Mouse (Mus musculus) G1E (cell line): ENCODE results near the gene Prrt2. TPM values are rescaled to one million over a fixed set of nuclear protein-coding genes. Genes with fewer than 3 reads are reported as not detected.

Experiments used
- ATAC-seq: 2 replicates; pipeline ENCODE4 v1.8.0; 2016; ENCODE audit warnings: mild to moderate bottlenecking; ENCODE audit not compliant: insufficient number of reproducible peaks, poor library complexity, low FRiP score, severe bottlenecking; ENCODE audit errors: extremely low read depth
- DNase-seq: peaks from one replicate; pipeline ENCODE4 v3.0.0; 2012; ENCODE audit warnings: low spot score
- H3K27me3 ChIP-seq: 2 replicates; pipeline ENCODE4 v1.6.1; 2012; ENCODE audit warnings: mild to moderate bottlenecking, low read length, inconsistent platforms; ENCODE audit not compliant: insufficient read depth
- H3K36me3 ChIP-seq: replicated peaks from 2 replicates; pipeline ENCODE3; 2012; ENCODE audit warnings: mild to moderate bottlenecking, inconsistent platforms
- H3K4me1 ChIP-seq: 2 replicates; pipeline ENCODE4 v1.6.1; 2012; ENCODE audit warnings: low read depth, low read length, inconsistent platforms, mixed read lengths; ENCODE audit not compliant: insufficient read depth
- H3K4me3 ChIP-seq: 2 replicates; pipeline ENCODE4 v1.5.1; 2012; ENCODE audit warnings: low read depth, mild to moderate bottlenecking, inconsistent platforms, low read length, moderate library complexity, mixed read lengths
- H3K9me3 ChIP-seq: replicated peaks from 2 replicates; pipeline ENCODE4 v1.6.1; 2012; ENCODE audit warnings: inconsistent platforms
- CTCF ChIP-seq: IDR thresholded peaks from 2 replicates; pipeline ENCODE4 v1.5.1; 2012; ENCODE audit warnings: low read depth, low read length, inconsistent platforms, mixed read lengths
- GATA1 ChIP-seq: IDR thresholded peaks from 2 replicates; pipeline ENCODE4 v1.6.1; 2012; ENCODE audit warnings: borderline replicate concordance, low read length, inconsistent platforms, mixed read lengths
- GATA2 ChIP-seq: IDR thresholded peaks from 2 replicates; pipeline ENCODE4 v1.6.1; 2012; ENCODE audit warnings: low read depth, low read length, inconsistent platforms, borderline replicate concordance
- POLR2AphosphoS5 ChIP-seq: IDR thresholded peaks from 2 replicates; pipeline ENCODE4 v1.6.1; 2012; ENCODE audit warnings: low read depth, low read length, inconsistent platforms; ENCODE audit not compliant: insufficient replicate concordance
- TAL1 ChIP-seq: conservative IDR thresholded peaks from 2 replicates; pipeline ENCODE4 v1.6.1; 2012; ENCODE audit warnings: low read depth, low read length, inconsistent platforms, mixed read lengths
- polyA plus RNA-seq: library from polyadenylated mRNA; stranded (reverse); fragments of >175 nt; gene quantifications from 2 replicates; pipeline ENCODE4 v1.2.3, GENCODE M21; 2012
- total RNA-seq, 2 experiments: library from RNA; stranded (forward) in 1 of 2; stranded (reverse) in 1 of 2; fragments of 200-1000 nt in 1 of 2; fragments of >200 nt in 1 of 2; fragmentation: Nextera tagmentation in 1 of 2; gene quantifications; 2 replicates each; pipeline ENCODE4 v1.2.3; 2014 to 2017

Prrt2 gene
- total and polyA plus RNA-seq, 3 experiments = 2.0 to 6.4 TPM; not detected in 1

- Histone ChIP-seq H3K9me3 (no peaks in the 10 kb centered on the region), H3K4me3 (no peak overlapping the region), H3K27me3 (no peaks in the 10 kb centered on the region), H3K36me3 (peaks cover 31% of the 10 kb centered on the region), H3K4me1 (peaks cover 35% of the 10 kb centered on the region)
- TF ChIP-seq GATA1 (no peak), CTCF (no peak), POLR2AphosphoS5 (no peak), TAL1 (no peak), GATA2 (no peak)
- DNase-seq = no peak
- no peak for ATAC-seq
These were observed 16.7 kb downstream of the Prrt2 start for GRCm38 (mm10) chr7:127004122-127004875.

- DNase-seq (no peak), ATAC-seq (no peak)
- Histone ChIP-seq H3K4me3 (no peak overlapping the region), H3K36me3 (peaks cover 30% of the 10 kb centered on the region), H3K4me1 (peaks cover 29% of the 10 kb centered on the region), H3K9me3 (no peaks in the 10 kb centered on the region), H3K27me3 (no peaks in the 10 kb centered on the region)
- TF ChIP-seq TAL1 (no peak), GATA1 (no peak), CTCF (no peak), GATA2 (no peak), POLR2AphosphoS5 (no peak)
These were observed 17.4 kb downstream of the Prrt2 start for GRCm38 (mm10) chr7:127003620-127004019.

GRCm38 (mm10) chr7:126999568-126999967 is 21.4 kb downstream of the Prrt2 start:
- TF ChIP-seq POLR2AphosphoS5 (no peak), GATA1 (no peak), CTCF (no peak), TAL1 (no peak), GATA2 (no peak)
- Histone ChIP-seq H3K4me3 (no peak overlapping the region), H3K4me1 (peaks cover 7% of the 10 kb centered on the region)

GRCm38 (mm10) chr7:126996449-126996848 is 24.6 kb downstream of the Prrt2 start:
- H3K4me1 ChIP-seq = peaks cover 3% of the 10 kb centered on the region; the same call in 1 of the 2 replicates
- peaks cover 61% of the 10 kb centered on the region for H3K36me3 ChIP-seq
- no peak for TF ChIP-seq POLR2AphosphoS5
- TF ChIP-seq CTCF = no peak
- DNase-seq (no peak), ATAC-seq (no peak)
- peaks cover 4% of the 10 kb centered on the region for H3K9me3 ChIP-seq
- H3K27me3 ChIP-seq = no peaks in the 10 kb centered on the region; the same call in 1 of the 2 replicates
- H3K4me3 ChIP-seq = no peak overlapping the region

More at GRCm38 (mm10) chr7:126999568-126999967, 21.4 kb downstream of the Prrt2 start:
- Histone ChIP-seq H3K36me3 (peaks cover 53% of the 10 kb centered on the region), H3K27me3 (no peaks in the 10 kb centered on the region), H3K9me3 (peaks cover 4% of the 10 kb centered on the region)
- DNase-seq (no peak), ATAC-seq (no peak)

GRCm38 (mm10) chr7:126988816-126989215 is 32.2 kb downstream of the Prrt2 start:
- Histone ChIP-seq H3K4me3 (no peak overlapping the region), H3K4me1 (no peaks in the 10 kb centered on the region), H3K27me3 (no peaks in the 10 kb centered on the region; the same call in 1 of the 2 replicates), H3K36me3 (peaks cover 45% of the 10 kb centered on the region), H3K9me3 (no peaks in the 10 kb centered on the region)
- ATAC-seq (no peak), DNase-seq (no peak)
- TF ChIP-seq GATA2 (no peak), TAL1 (no peak), POLR2AphosphoS5 (no peak), CTCF (no peak), GATA1 (no peak)

- Histone ChIP-seq H3K27me3 (no peaks in the 10 kb centered on the region; the same call in 1 of the 2 replicates), H3K4me1 (peaks cover 14% of the 10 kb centered on the region), H3K9me3 (no peaks in the 10 kb centered on the region), H3K4me3 (no peak overlapping the region), H3K36me3 (peaks cover 50% of the 10 kb centered on the region)
- no peak for ATAC-seq
- TF ChIP-seq GATA2 (no peak), POLR2AphosphoS5 (no peak), GATA1 (no peak), TAL1 (no peak), CTCF (no peak)
- no peak for DNase-seq
These were observed 34.7 kb downstream of the Prrt2 start for GRCm38 (mm10) chr7:126986319-126986718.
